Mouse (Mus musculus) heart, adult 2 months (tissue): Measurements from ENCODE around the gene Manba. TPM values are rescaled to one million over a fixed set of nuclear protein-coding genes. Genes with fewer than 3 reads are reported as not detected.

Experiments used
- DNase-seq, 2 experiments: peaks; one replicate each; pipeline ENCODE4 v3.0.0; 2021
- H3K27ac ChIP-seq: fragments of 200-600 bp; 2 replicates; pipeline ENCODE4 v1.8.1; 2022
- H3K27me3 ChIP-seq: fragments of 200-500 bp; 2 replicates; pipeline ENCODE4 v1.6.1; 2012; ENCODE audit warnings: mild to moderate bottlenecking, low read length, inconsistent platforms, mixed read lengths; ENCODE audit not compliant: control insufficient read depth, insufficient read depth
- H3K36me3 ChIP-seq: fragments of 200-500 bp; 2 replicates; pipeline ENCODE4 v1.6.1; 2012; ENCODE audit warnings: low read length, inconsistent platforms; ENCODE audit not compliant: control insufficient read depth, insufficient read depth
- H3K4me1 ChIP-seq: fragments of 200-500 bp; 2 replicates; pipeline ENCODE4 v1.6.1; 2011; ENCODE audit warnings: low read length; ENCODE audit not compliant: control insufficient read depth, insufficient read depth
- H3K4me3 ChIP-seq: fragments of 200-600 bp; 2 replicates; pipeline ENCODE4 v1.8.1; 2022
- H3K79me2 ChIP-seq: fragments of 200-500 bp; replicated peaks from 2 replicates; pipeline ENCODE4 v1.6.1; 2012; ENCODE audit warnings: mild to moderate bottlenecking, inconsistent platforms, low read length, moderate library complexity, mixed read lengths; ENCODE audit not compliant: control insufficient read depth, insufficient read depth
- H3K9ac ChIP-seq: fragments of 200-500 bp; 2 replicates; pipeline ENCODE4 v1.6.1; 2012; ENCODE audit warnings: low read depth, mild to moderate bottlenecking, control low read depth, inconsistent platforms, low read length, mixed read lengths
- CTCF ChIP-seq: fragments of 200-600 bp; IDR thresholded peaks from 2 replicates; pipeline ENCODE4 v1.8.1; 2022; ENCODE audit warnings: antibody characterized with exemption, mild to moderate bottlenecking, moderate library complexity
- EP300 ChIP-seq: fragments of 200-500 bp; IDR thresholded peaks from 2 replicates; pipeline ENCODE4 v1.6.1; 2011; ENCODE audit warnings: low read depth, low read length, control low read depth; ENCODE audit not compliant: insufficient read depth
- POLR2A ChIP-seq: fragments of 200-500 bp; IDR thresholded peaks from 2 replicates; pipeline ENCODE4 v1.6.1; 2011; ENCODE audit warnings: mild to moderate bottlenecking, low read depth, low read length, control low read depth; ENCODE audit not compliant: insufficient read depth
- WGBS: fragments of 180-500 bp; shearing (Covaris S2); methylation state at CpG from one replicate; pipeline ENCODE4 v1.1.7; 2018; 5-methylcytosine and 5-hydroxymethylcytosine counted together
- intact Hi-C: fragments of 180-260 bp; cut with DNase I; formaldehyde crosslinking; loops from one replicate; pipeline ENCODE4 v1.15.1; 2025
- polyA plus RNA-seq: library from polyadenylated mRNA; depleted of rRNA; stranded (reverse); fragments of >200 nt; gene quantifications from 2 replicates; pipeline ENCODE4 v1.2.3, GENCODE M21; 2012
- total RNA-seq, 2 experiments: library from RNA; stranded (reverse); gene quantifications; 2 replicates each; pipeline ENCODE4 v1.2.3; 2021

Gene Manba
- total and polyA plus RNA-seq, 3 experiments: 8.2 to 16.4 (median 15.7) TPM

GRCm38 (mm10) chr3:135586471-135586880, 101.1 kb downstream of the Manba start:
- Histone ChIP-seq H3K9ac (no peak overlapping the region), H3K4me3 (no peak overlapping the region), H3K36me3 (peaks cover 2% of the 10 kb centered on the region; the same call in 1 of the 2 replicates), H3K79me2 (no peaks in the 10 kb centered on the region), H3K27ac (peak overlapping the region; percentile 70), H3K27me3 (no peaks in the 10 kb centered on the region), H3K4me1 (peaks cover 4% of the 10 kb centered on the region)
- peak in 1 of 2 experiments; percentile 56 for DNase-seq
- 51% methylated on average over 4 of the region's 4 CpGs for WGBS
- intact Hi-C loops: no loop called here
- TF ChIP-seq CTCF (no peak), EP300 (0 out of 2 replicates have a peak, but pooled peaks have one; percentile 30), POLR2A (0 out of 2 replicates have a peak, but pooled peaks have one; percentile 14)

GRCm38 (mm10) chr3:135590471-135590870, 105.1 kb downstream of the Manba start:
- Histone ChIP-seq H3K4me1 (peaks cover 3% of the 10 kb centered on the region), H3K79me2 (no peaks in the 10 kb centered on the region), H3K4me3 (no peak overlapping the region), H3K27ac (no peak overlapping the region), H3K36me3 (peaks cover 2% of the 10 kb centered on the region; the same call in 1 of the 2 replicates), H3K27me3 (no peaks in the 10 kb centered on the region), H3K9ac (no peak overlapping the region)
- no peak for DNase-seq
- intact Hi-C loops: loop anchor here (5.0 kb wide), 1 partner anchor 33 kb away; no protein-coding TSS in a partner anchor
- no peak for TF ChIP-seq POLR2A
- no peak for TF ChIP-seq EP300
- no peak for TF ChIP-seq CTCF
- 68% methylated on average over 4 of the region's 4 CpGs for WGBS

- no peaks in the 10 kb centered on the region for H3K27me3 ChIP-seq
- no peak overlapping the region for H3K27ac ChIP-seq
- TF ChIP-seq EP300: no peak
- no peak for TF ChIP-seq POLR2A
- TF ChIP-seq CTCF: no peak
- intact Hi-C loops: loop anchor here (5.0 kb wide), 1 partner anchor 34 kb away; no protein-coding TSS in a partner anchor
- H3K36me3 ChIP-seq: peaks cover 2% of the 10 kb centered on the region
- H3K4me1 ChIP-seq: peaks cover 3% of the 10 kb centered on the region
- 67% methylated on average over 5 of the region's 5 CpGs for WGBS
- DNase-seq: no peak
- no peaks in the 10 kb centered on the region for H3K79me2 ChIP-seq
- no peak overlapping the region for H3K4me3 ChIP-seq
- H3K9ac ChIP-seq: no peak overlapping the region
Observed at GRCm38 (mm10) chr3:135591376-135591775, 106.0 kb downstream of the Manba start.

GRCm38 (mm10) chr3:135592011-135592410, 106.6 kb downstream of the Manba start:
- Histone ChIP-seq H3K36me3 (no peaks in the 10 kb centered on the region; the same call in none of the 2 replicates), H3K9ac (no peak overlapping the region), H3K27ac (no peak overlapping the region), H3K4me1 (peaks cover 6% of the 10 kb centered on the region), H3K27me3 (no peaks in the 10 kb centered on the region), H3K79me2 (no peaks in the 10 kb centered on the region), H3K4me3 (no peak overlapping the region)
- intact Hi-C loops: loop anchor here (5.0 kb wide), 1 partner anchor 35 kb away; no protein-coding TSS in a partner anchor
- TF ChIP-seq POLR2A (no peak), CTCF (no peak), EP300 (no peak)
- no peak for DNase-seq
- 85% methylated on average over 4 of the region's 4 CpGs for WGBS

- peaks cover 2% of the 10 kb centered on the region for H3K36me3 ChIP-seq
- intact Hi-C loops: loop anchor here (5.0 kb wide), 1 partner anchor 37 kb away; no protein-coding TSS in a partner anchor
Observed at GRCm38 (mm10) chr3:135594238-135594917, 109.0 kb downstream of the Manba start.

DNA sequence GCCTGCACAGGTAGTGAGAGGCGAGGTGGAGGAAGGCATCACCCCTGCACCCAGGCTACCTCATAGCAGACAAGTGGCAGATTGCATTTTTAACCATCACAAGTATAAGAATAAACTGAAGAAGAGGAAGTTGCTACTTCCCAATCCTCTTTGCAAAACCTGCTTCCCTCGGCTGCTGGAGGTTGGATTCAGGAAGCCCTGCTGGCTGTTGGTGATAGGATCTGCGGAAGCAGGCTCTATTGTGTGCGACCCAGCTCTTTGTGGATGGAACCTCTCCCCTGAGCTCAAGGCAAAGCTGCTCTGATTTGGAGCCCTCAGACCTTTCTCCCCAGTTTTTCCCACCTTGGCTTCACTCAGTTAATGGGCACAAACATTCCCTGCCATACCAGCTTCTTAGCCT, 111.6 kb downstream of the Manba start:
- Histone ChIP-seq H3K4me3 (no peak overlapping the region), H3K79me2 (no peaks in the 10 kb centered on the region), H3K27ac (peak overlapping the region; percentile 71), H3K4me1 (peaks cover 6% of the 10 kb centered on the region), H3K36me3 (peaks cover 2% of the 10 kb centered on the region), H3K9ac (no peak overlapping the region), H3K27me3 (no peaks in the 10 kb centered on the region)
- intact Hi-C loops: loop anchor here (5.0 kb wide), 1 partner anchor 175 kb away; the partner anchor contains the start of gene Cisd2
- WGBS: 43% methylated on average over 4 of the region's 4 CpGs
- peak in 1 of 2 experiments; percentile 52 for DNase-seq
- TF ChIP-seq CTCF: peak; percentile 36; the same call in 1 of the 2 replicates
- peak; percentile 38; the same call in 1 of the 2 replicates for TF ChIP-seq EP300
- TF ChIP-seq POLR2A: peak; percentile 40; the same call in 1 of the 2 replicates

More at GRCm38 (mm10) chr3:135594238-135594917, 109.0 kb downstream of the Manba start:
- no peaks in the 10 kb centered on the region for H3K79me2 ChIP-seq
- no peak overlapping the region for H3K4me3 ChIP-seq
- no peak overlapping the region for H3K27ac ChIP-seq
- no peak overlapping the region for H3K9ac ChIP-seq
- DNase-seq: no peak
- 68% methylated on average over 21 of the region's 21 CpGs for WGBS
- peaks cover 6% of the 10 kb centered on the region for H3K4me1 ChIP-seq
- no peak for TF ChIP-seq POLR2A
- TF ChIP-seq CTCF: no peak
- no peak for TF ChIP-seq EP300
- H3K27me3 ChIP-seq: no peaks in the 10 kb centered on the region
